Mouse (Mus musculus) right cerebral cortex, postnatal 10 days (tissue): ENCODE measurements around the gene Scgn.

Source experiments
- DNase-seq, 2 experiments: peaks; one replicate each; pipeline ENCODE4 v3.0.0; 2021; ENCODE audit warnings: low spot score in 2 of 2

The Scgn gene

GRCm38 (mm10) chr13:23990928-23991327, at the start of gene Scgn:
TSS of gene Scgn (minus strand) at chr13:23991214.
- peak; percentile 41 to 51 for DNase-seq

GRCm38 (mm10) chr13:24040221-24040620, 49.2 kb upstream of the Scgn start:
- no peak for DNase-seq

DNA sequence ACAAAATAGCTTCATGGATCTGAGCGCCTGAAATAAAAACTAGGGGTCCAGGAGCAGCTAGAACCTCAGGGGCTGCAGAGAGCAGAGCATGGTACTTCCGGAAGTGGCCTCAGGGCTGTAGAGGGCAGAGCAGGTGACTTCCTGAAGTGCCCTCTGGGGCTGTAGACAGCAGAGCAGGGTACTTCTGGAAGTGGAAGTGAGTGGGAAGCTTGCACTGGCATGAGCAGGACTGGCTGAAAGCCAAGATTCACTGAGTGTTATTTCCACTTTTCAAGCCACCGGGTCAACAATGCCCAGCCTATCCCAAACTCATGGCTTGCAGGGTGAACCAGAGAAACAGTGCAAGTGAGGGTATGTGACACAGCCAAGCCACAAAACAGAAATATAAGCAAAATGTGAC, 46.5 kb upstream of the Scgn start:
- DNase-seq = peak; percentile 32 to 38

- no peak for DNase-seq
These were observed 45.1 kb upstream of the Scgn start for GRCm38 (mm10) chr13:24036150-24036549.

- DNase-seq = no peak
These were observed 36.5 kb upstream of the Scgn start for GRCm38 (mm10) chr13:24027191-24028170.

DNA sequence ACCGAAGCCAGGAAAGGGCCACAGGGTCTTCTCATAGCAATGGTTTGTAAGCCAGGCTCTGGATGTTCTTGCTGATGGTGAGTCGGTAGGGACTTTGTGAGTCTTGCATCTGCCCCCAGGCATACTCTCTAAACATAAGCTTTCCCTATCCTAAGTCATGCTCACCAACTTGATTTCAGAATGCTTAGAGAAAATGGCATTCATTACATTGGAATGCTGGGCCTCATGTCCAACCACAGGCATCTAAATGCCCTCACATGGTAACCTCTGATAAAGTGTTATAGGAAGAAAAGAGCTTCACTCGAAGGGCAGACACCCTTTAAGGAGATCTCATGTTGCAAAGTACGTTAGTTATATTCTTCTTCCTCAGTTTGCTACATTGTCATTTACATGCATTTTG, 27.5 kb upstream of the Scgn start:
- no peak for DNase-seq

GRCm38 (mm10) chr13:24005528-24005927, 14.5 kb upstream of the Scgn start:
- DNase-seq = no peak

DNA sequence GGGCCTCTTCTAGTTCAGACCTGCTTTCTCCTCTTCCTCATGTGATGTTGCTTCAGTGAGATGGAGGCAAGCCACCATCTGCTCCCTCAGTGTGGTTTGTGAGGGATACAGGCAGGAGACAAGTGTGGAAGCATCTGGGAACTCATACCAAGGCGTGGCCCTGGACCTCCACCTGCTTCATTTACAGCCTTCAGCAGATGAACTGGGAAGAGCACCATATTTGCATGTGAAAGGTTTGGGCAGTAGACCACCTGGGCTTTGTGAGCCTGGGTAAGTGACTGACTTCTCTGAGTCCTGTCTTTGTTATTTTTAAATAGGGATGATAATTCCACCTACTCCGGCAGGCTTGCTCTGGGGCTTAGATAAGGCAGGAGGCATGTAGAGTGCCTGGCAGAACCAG, 10.8 kb upstream of the Scgn start:
- no peak for DNase-seq

- DNase-seq = no peak
These were observed 10.1 kb upstream of the Scgn start for GRCm38 (mm10) chr13:24001081-24001480.

DNA sequence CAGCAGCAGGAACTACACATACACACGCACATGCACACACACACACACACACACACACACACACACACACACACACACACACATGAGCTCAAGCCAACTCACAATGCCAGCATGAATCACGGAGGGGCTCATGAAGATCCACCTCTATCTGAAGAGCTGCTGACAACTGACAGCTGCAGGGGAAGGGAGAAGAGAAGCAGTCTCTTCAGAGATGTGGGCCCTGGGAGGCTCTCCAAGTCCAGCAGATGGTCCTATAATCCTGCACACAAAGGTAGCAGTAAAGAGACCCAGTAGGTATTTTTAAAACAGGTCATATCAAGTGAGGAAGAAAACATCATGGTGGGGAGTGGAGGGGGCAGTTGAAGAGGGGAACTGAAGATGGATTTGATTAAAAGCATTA, 7.8 kb upstream of the Scgn start:
- DNase-seq = no peak

- DNase-seq = no peak
These were observed 3.7 kb upstream of the Scgn start for GRCm38 (mm10) chr13:23994756-23995155.

DNA sequence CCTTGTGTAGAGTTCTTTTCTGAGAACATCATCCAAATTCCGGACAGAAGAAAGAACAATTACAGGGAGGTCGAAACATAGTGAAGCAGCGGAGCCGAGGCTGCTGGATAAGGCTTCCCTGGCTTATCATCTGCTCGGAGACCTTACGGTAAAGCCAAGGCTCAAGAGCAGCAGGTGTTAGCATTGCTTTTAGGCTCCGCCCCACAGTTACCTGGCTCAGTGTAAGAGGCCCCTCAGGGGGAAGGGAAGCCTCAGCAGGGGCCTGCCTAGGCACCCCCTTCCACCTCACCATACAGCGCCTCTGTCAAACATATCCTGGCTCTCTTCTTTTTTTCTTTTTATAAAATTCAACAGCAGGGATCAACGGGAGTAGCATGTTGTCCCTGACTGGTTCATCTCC, 3.0 kb upstream of the Scgn start:
- DNase-seq = no peak

DNA sequence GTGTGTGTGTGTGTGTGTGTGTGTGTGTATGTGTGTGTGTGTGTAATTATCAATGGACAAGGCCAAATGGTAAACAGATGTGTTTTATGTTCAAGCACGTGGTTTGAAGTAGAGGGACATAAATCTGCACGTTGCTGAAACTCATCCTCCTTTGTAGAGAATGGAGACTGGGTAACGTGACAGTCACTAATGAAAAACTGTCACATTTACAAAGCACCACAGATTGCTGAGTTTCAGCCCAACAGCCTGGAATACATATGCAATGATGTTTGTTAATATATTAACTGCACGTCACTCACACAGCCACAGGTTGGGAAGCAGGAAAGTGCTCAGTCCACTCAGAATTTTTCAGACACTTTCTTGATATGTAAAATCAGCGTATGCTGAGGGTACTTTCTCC, 563 bp downstream of the Scgn start:
- no peak for DNase-seq

- DNase-seq = no peak
These were observed 5.9 kb downstream of the Scgn start for GRCm38 (mm10) chr13:23985130-23985529.

- no peak for DNase-seq
These were observed 18.7 kb downstream of the Scgn start for GRCm38 (mm10) chr13:23972271-23972670.

- no peak for DNase-seq
These were observed 19.1 kb downstream of the Scgn start for GRCm38 (mm10) chr13:23971870-23972269.

DNA sequence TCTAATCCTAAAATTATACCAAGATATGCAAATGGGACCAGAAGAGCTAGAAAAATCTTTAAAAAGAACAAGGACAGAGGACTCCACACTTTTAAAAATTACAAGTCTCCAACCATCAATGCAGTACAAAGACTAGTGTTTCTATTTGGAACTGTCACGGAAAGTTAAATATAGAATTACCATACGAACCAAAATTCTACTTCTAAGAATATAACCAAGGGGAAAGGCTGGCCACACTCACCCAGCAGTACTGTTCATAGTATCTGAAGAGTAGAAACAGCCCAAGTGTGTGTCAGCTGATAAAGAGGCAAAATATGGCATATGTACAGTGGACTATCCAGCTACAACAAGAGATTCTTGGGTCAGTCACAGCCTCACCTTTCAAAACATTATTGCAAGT, 26.1 kb downstream of the Scgn start:
- DNase-seq = no peak

- DNase-seq = no peak
These were observed 31.2 kb downstream of the Scgn start for GRCm38 (mm10) chr13:23959776-23960175.

DNA sequence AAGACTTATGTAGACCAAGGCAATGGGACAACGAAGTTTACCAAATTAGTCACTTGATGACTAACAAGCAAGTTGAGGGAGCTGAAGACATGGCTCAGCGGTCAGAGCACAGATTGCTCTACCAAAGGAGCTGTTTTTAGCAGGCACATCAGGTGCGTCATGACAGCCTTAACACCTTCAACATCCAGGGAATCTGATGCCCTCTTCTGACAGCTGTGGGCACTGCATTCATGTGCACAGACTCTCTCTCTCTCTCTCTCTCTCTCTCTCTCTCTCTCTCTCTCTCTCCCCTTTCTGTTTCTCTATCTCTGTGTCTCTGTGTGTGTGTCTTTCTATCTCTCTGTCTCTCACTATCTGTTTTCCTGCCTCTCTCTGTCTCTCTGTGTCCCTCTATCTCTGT, 40.1 kb downstream of the Scgn start:
- DNase-seq = no peak

DNA sequence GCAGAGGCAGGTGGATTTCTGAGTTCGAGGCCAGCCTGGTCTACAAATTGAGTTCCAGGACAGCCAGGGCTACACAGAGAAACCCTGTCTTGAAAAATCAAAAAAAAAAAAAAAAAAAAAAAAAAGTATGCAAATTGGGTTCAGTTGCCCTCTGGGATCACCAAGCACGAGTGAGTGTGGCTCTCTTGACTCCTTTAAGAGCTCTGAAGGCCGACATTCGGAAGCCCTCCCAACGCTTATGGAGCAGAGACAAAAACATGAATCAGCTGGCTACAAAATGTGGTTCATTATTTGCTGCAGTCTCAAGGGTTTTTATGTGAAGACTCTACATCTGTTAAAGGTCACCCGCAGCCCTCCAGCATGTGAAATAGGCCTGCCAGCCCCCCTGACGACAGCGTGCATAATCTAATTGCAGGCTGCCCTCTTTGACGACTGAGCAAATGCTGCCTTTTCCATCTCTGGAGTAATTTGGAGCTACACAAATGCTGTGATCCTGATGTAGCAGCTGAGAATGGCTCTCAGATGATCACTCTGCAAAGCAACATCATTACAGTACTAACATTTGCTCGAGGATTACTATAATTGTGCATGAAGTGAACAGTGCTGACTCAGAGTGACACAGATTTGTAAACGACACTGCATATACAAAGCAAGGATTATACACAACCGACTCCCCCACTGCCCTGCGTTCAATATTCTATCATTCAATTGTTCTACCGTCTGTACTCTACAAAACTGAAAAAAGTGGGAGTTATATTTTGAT, 41.3 kb downstream of the Scgn start:
- no peak for DNase-seq

DNA sequence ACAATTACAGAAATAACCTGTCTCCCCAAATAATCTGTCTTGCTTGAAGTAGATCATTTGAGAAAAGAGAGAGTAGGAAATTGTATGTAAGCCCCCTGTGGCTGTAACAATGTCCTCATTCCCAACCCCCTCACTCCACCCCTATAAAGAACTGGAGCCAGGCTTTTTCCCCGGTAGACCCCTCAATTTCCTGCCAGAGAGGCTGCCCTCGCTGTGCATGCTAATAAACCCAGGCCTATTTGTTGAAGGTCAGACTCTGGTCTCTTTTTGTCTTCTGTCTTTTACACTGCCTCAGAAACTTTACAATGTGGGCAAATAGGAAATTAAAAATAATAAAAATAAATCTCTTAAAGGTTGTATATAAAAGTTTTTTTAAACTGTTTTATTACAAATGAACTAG, 44.8 kb downstream of the Scgn start:
- no peak for DNase-seq

GRCm38 (mm10) chr13:23942861-23943260, 48.2 kb downstream of the Scgn start:
- DNase-seq = no peak

DNA sequence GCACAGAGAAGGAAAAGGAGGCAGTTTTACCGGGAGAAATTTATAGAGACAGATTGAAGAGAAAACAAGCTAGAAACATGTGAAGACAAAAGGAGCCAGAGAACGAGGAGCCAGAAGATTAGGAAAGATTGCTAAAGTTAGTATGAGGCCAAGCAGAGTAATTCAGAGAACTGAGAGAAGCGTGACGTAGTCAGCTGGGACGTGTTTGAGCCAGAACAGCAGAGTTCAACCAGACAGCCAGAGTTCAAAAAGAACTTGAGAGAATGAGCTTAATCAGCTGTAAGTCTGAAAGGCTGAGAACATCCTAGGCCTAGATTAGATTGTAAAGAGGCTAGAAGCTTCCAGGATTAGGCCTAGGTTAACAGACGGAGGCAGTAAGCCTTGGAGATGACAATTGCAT, 50.7 kb downstream of the Scgn start:
- no peak for DNase-seq
